Mouse (Mus musculus): ENCODE measurements around the gene Tgfbr2. TPM values are rescaled to one million over a fixed set of nuclear protein-coding genes. Genes with fewer than 3 reads are reported as not detected.

The Tgfbr2 gene
- total and polyA plus RNA-seq, 3 experiments, result 0.05 TPM; not detected in 2

- Histone ChIP-seq H3K4me1 (ENCODE audit: insufficient read depth, low read depth, low read length) (no peaks in the 10 kb centered on the region), H3K4me3 (ENCODE audit: low read depth, low read length) (no peak overlapping the region), H3K9me3 (replicated peaks) (peaks cover 72% of the 10 kb centered on the region), H3K36me3 (replicated peaks) (no peaks in the 10 kb centered on the region), H3K27me3 (ENCODE audit: insufficient read depth, low read length) (no peaks in the 10 kb centered on the region)
- no peak for ATAC-seq (ENCODE audit: extremely low read depth, insufficient number of reproducible peaks, low FRiP score, poor library complexity, severe bottlenecking)
- DNase-seq (ENCODE audit: low spot score), result no peak
- TF ChIP-seq CTCF (IDR thresholded peaks at IDR 0.05; ENCODE audit: low read depth, low read length), result no peak
- TF ChIP-seq GATA2 (IDR thresholded peaks at IDR 0.05; ENCODE audit: borderline replicate concordance, low read depth, low read length), result no peak
- TF ChIP-seq TAL1 (conservative IDR thresholded peaks at IDR 0.05; ENCODE audit: low read depth, low read length), result no peak
- no peak for TF ChIP-seq POLR2AphosphoS5 (IDR thresholded peaks at IDR 0.05; ENCODE audit: insufficient replicate concordance, low read depth, low read length)
- no peak for TF ChIP-seq GATA1 (IDR thresholded peaks at IDR 0.05; ENCODE audit: borderline replicate concordance, low read length)
Measured at GRCm38 (mm10) chr9:116087263-116087662, 87.9 kb downstream of the Tgfbr2 start.

DNA sequence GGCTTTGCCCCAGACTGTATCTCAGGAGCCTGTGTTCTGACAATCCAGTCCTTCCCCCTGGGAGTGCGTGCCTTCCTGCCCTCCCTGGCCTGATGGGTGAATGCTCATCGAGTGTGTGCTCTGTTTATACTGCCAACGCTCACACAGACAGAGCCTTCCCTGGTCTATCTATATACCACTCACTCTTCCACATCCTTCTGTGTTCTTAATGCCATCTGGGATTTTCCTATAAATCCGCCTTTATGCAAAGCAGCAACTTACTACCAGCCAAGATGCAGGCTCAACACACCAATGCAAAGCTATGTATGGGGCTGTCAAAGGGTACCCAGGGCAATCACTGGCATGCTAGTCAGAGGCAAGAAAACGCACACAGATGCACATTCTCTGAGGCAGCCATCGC lies 89.2 kb downstream of the Tgfbr2 start:
- ATAC-seq (ENCODE audit: extremely low read depth, insufficient number of reproducible peaks, low FRiP score, poor library complexity, severe bottlenecking) (no peak), DNase-seq (ENCODE audit: low spot score) (no peak)
- H3K4me1 ChIP-seq (ENCODE audit: insufficient read depth, low read depth, low read length), result no peaks in the 10 kb centered on the region
- no peak overlapping the region for H3K4me3 ChIP-seq (ENCODE audit: low read depth, low read length)
- H3K9me3 ChIP-seq (replicated peaks), result peaks cover 70% of the 10 kb centered on the region
- TF ChIP-seq POLR2AphosphoS5 (IDR thresholded peaks at IDR 0.05; ENCODE audit: insufficient replicate concordance, low read depth, low read length), result no peak
- TF ChIP-seq TAL1 (conservative IDR thresholded peaks at IDR 0.05; ENCODE audit: low read depth, low read length), result no peak
- TF ChIP-seq CTCF (IDR thresholded peaks at IDR 0.05; ENCODE audit: low read depth, low read length), result no peak
- no peak for TF ChIP-seq GATA1 (IDR thresholded peaks at IDR 0.05; ENCODE audit: borderline replicate concordance, low read length)
- TF ChIP-seq GATA2 (IDR thresholded peaks at IDR 0.05; ENCODE audit: borderline replicate concordance, low read depth, low read length), result no peak
- no peaks in the 10 kb centered on the region for H3K36me3 ChIP-seq (replicated peaks)
- no peaks in the 10 kb centered on the region for H3K27me3 ChIP-seq (ENCODE audit: insufficient read depth, low read length)

DNA sequence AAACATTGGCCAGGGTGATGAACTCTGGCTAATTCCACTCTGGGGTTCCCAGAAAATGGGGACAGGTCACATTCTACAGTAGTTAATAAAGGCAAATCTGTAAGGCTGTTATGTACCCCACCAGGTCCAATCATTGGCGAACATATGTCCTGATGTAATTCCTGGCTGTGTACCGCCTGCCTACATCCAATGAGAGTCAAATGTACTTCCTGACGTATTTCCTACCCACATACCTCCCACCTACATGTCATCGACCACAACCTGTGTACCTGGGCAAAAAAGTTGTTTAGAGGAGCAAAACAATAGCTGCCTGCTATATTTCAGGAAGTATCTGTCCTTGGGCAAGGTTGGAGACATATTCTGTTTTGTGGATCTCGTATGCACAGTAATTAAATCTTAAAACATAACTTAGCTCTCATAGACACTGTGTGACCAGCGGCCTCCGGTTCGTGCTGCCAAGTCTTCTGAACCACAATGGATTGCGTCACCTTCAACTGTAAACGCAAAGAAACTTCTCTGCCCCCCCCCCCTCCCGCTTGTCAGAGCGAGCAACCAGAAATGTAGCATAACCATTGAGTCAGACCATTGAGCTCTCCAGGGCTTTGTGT lies 90.7 kb downstream of the Tgfbr2 start:
- H3K27me3 ChIP-seq (ENCODE audit: insufficient read depth, low read length), result no peaks in the 10 kb centered on the region
- no peak for TF ChIP-seq GATA1 (IDR thresholded peaks at IDR 0.05; ENCODE audit: borderline replicate concordance, low read length)
- no peak for TF ChIP-seq GATA2 (IDR thresholded peaks at IDR 0.05; ENCODE audit: borderline replicate concordance, low read depth, low read length)
- TF ChIP-seq CTCF (IDR thresholded peaks at IDR 0.05; ENCODE audit: low read depth, low read length), result no peak
- TF ChIP-seq TAL1 (conservative IDR thresholded peaks at IDR 0.05; ENCODE audit: low read depth, low read length), result no peak
- TF ChIP-seq POLR2AphosphoS5 (IDR thresholded peaks at IDR 0.05; ENCODE audit: insufficient replicate concordance, low read depth, low read length), result no peak
- no peaks in the 10 kb centered on the region for H3K36me3 ChIP-seq (replicated peaks)
- H3K9me3 ChIP-seq (replicated peaks), result peaks cover 65% of the 10 kb centered on the region
- DNase-seq (ENCODE audit: low spot score) (no peak), ATAC-seq (ENCODE audit: extremely low read depth, insufficient number of reproducible peaks, low FRiP score, poor library complexity, severe bottlenecking) (no peak)
- no peak overlapping the region; the same call in 1 of the 2 replicates for H3K4me3 ChIP-seq (ENCODE audit: low read depth, low read length)
- no peaks in the 10 kb centered on the region for H3K4me1 ChIP-seq (ENCODE audit: insufficient read depth, low read depth, low read length)

- TF ChIP-seq TAL1 (conservative IDR thresholded peaks at IDR 0.05; ENCODE audit: low read depth, low read length) (no peak), GATA2 (IDR thresholded peaks at IDR 0.05; ENCODE audit: borderline replicate concordance, low read depth, low read length) (no peak), POLR2AphosphoS5 (IDR thresholded peaks at IDR 0.05; ENCODE audit: insufficient replicate concordance, low read depth, low read length) (no peak), CTCF (IDR thresholded peaks at IDR 0.05; ENCODE audit: low read depth, low read length) (no peak), GATA1 (IDR thresholded peaks at IDR 0.05; ENCODE audit: borderline replicate concordance, low read length) (no peak)
- H3K27me3 ChIP-seq (ENCODE audit: insufficient read depth, low read length), result no peaks in the 10 kb centered on the region
- no peaks in the 10 kb centered on the region for H3K36me3 ChIP-seq (replicated peaks)
- no peak for DNase-seq (ENCODE audit: low spot score)
- no peaks in the 10 kb centered on the region for H3K4me1 ChIP-seq (ENCODE audit: insufficient read depth, low read depth, low read length)
- no peak overlapping the region for H3K4me3 ChIP-seq (ENCODE audit: low read depth, low read length)
- no peak for ATAC-seq (ENCODE audit: extremely low read depth, insufficient number of reproducible peaks, low FRiP score, poor library complexity, severe bottlenecking)
- peaks cover 63% of the 10 kb centered on the region for H3K9me3 ChIP-seq (replicated peaks)
Measured at GRCm38 (mm10) chr9:116083726-116084323, 91.3 kb downstream of the Tgfbr2 start.

DNA sequence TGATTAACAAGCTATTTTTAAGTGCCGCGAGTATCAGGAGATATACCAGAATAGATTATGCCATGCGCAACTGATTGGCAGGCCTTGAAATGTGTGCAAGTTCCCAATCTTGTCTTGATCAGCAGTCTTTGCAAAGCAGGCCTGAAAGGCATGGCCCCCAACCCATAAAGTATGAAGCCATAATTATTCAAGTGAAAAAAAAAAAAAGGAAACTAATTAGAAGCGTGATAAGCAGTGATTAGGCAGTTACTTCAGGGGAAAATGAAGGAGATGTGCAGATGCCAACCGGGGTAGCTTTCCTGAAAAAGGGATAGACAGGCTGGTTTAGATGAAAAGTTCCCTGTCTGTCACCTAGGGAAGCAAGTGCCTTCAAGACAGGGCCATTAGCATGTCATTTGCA lies 91.9 kb downstream of the Tgfbr2 start:
- Histone ChIP-seq H3K4me3 (ENCODE audit: low read depth, low read length) (no peak overlapping the region), H3K36me3 (replicated peaks) (no peaks in the 10 kb centered on the region), H3K4me1 (ENCODE audit: insufficient read depth, low read depth, low read length) (no peaks in the 10 kb centered on the region), H3K9me3 (replicated peaks) (peaks cover 60% of the 10 kb centered on the region), H3K27me3 (ENCODE audit: insufficient read depth, low read length) (no peaks in the 10 kb centered on the region)
- ATAC-seq (ENCODE audit: extremely low read depth, insufficient number of reproducible peaks, low FRiP score, poor library complexity, severe bottlenecking) (no peak), DNase-seq (ENCODE audit: low spot score) (no peak)
- TF ChIP-seq TAL1 (conservative IDR thresholded peaks at IDR 0.05; ENCODE audit: low read depth, low read length), result no peak
- TF ChIP-seq GATA2 (IDR thresholded peaks at IDR 0.05; ENCODE audit: borderline replicate concordance, low read depth, low read length), result no peak
- no peak for TF ChIP-seq POLR2AphosphoS5 (IDR thresholded peaks at IDR 0.05; ENCODE audit: insufficient replicate concordance, low read depth, low read length)
- no peak for TF ChIP-seq GATA1 (IDR thresholded peaks at IDR 0.05; ENCODE audit: borderline replicate concordance, low read length)
- no peak for TF ChIP-seq CTCF (IDR thresholded peaks at IDR 0.05; ENCODE audit: low read depth, low read length)

DNA sequence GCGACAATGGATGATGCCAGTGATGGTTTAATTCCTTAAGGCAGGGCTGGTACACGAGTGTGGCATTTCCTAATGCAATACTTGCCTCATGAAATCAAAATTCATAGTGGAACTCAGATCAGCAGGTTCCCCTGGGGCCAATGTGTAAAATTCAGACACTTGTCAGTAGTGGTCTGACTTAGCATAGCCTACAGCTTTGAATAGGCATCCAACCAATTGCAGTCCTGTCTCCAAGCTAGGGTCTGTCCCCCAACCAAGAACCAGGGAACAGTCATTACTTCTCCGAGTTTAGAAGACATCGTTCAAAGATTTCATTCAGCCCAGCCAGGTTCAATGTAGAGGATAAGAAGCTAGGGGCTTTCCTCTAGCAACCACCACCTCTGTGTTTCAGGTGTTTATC lies 93.4 kb downstream of the Tgfbr2 start:
- DNase-seq (ENCODE audit: low spot score), result no peak

More for the DNA sequence above, 93.4 kb downstream of the Tgfbr2 start:
- TF ChIP-seq TAL1 (conservative IDR thresholded peaks at IDR 0.05; ENCODE audit: low read depth, low read length) (no peak), GATA1 (IDR thresholded peaks at IDR 0.05; ENCODE audit: borderline replicate concordance, low read length) (no peak), GATA2 (IDR thresholded peaks at IDR 0.05; ENCODE audit: borderline replicate concordance, low read depth, low read length) (no peak), POLR2AphosphoS5 (IDR thresholded peaks at IDR 0.05; ENCODE audit: insufficient replicate concordance, low read depth, low read length) (no peak), CTCF (IDR thresholded peaks at IDR 0.05; ENCODE audit: low read depth, low read length) (no peak)
- Histone ChIP-seq H3K27me3 (ENCODE audit: insufficient read depth, low read length) (no peaks in the 10 kb centered on the region), H3K4me1 (ENCODE audit: insufficient read depth, low read depth, low read length) (no peaks in the 10 kb centered on the region), H3K4me3 (ENCODE audit: low read depth, low read length) (no peak overlapping the region), H3K9me3 (replicated peaks) (peaks cover 65% of the 10 kb centered on the region), H3K36me3 (replicated peaks) (no peaks in the 10 kb centered on the region)
- ATAC-seq (ENCODE audit: extremely low read depth, insufficient number of reproducible peaks, low FRiP score, poor library complexity, severe bottlenecking), result no peak
